Mouse (Mus musculus): ENCODE data around the gene Slc25a47.
"Not testable (repeated sequence)": the region's sequence is repeated elsewhere in the genome, so short reads cannot be mapped to it uniquely, and the experiment has no call there.

Slc25a47 gene

GRCm38 (mm10) chr12:108826282-108826957 is 9.4 kb upstream of the Slc25a47 start:
- DNase-seq (ENCODE audit: low spot score in 2 of 2), result no peak

GRCm38 (mm10) chr12:108826958-108827535 is 8.8 kb upstream of the Slc25a47 start:
- no peak for DNase-seq (ENCODE audit: low spot score in 2 of 2)

- DNase-seq (ENCODE audit: low spot score in 2 of 2), result no peak
Observed at GRCm38 (mm10) chr12:108827641-108828040, 8.2 kb upstream of the Slc25a47 start.

- no peak for DNase-seq (ENCODE audit: low spot score in 2 of 2)
Observed at GRCm38 (mm10) chr12:108829636-108830035, 6.2 kb upstream of the Slc25a47 start.

- no peak for DNase-seq (ENCODE audit: low spot score in 2 of 2)
Observed at GRCm38 (mm10) chr12:108830358-108830757, 5.5 kb upstream of the Slc25a47 start.

- no peak for DNase-seq (ENCODE audit: low spot score in 2 of 2)
Observed at GRCm38 (mm10) chr12:108831966-108832643, 3.7 kb upstream of the Slc25a47 start.

GRCm38 (mm10) chr12:108832851-108833250 is 3.0 kb upstream of the Slc25a47 start:
- DNase-seq (ENCODE audit: low spot score in 2 of 2), result no peak

- DNase-seq (ENCODE audit: low spot score in 2 of 2), result no peak
Observed at GRCm38 (mm10) chr12:108833408-108833807, 2.4 kb upstream of the Slc25a47 start.

GRCm38 (mm10) chr12:108834337-108834736 is 1.5 kb upstream of the Slc25a47 start:
- DNase-seq (ENCODE audit: low spot score in 2 of 2), result no peak

GRCm38 (mm10) chr12:108834786-108835185 is 1.1 kb upstream of the Slc25a47 start:
- DNase-seq (ENCODE audit: low spot score in 2 of 2), result no peak

GRCm38 (mm10) chr12:108835208-108835839 is 522 bp upstream of the Slc25a47 start:
- no peak for DNase-seq (ENCODE audit: low spot score in 2 of 2)

GRCm38 (mm10) chr12:108836722-108837121 is 876 bp downstream of the Slc25a47 start:
- no peak for DNase-seq (ENCODE audit: low spot score in 2 of 2)

- no peak for DNase-seq (ENCODE audit: low spot score in 2 of 2)
Observed at GRCm38 (mm10) chr12:108841181-108841580, 5.3 kb downstream of the Slc25a47 start.

- no peak for DNase-seq (ENCODE audit: low spot score in 2 of 2)
Observed at GRCm38 (mm10) chr12:108842663-108843062, 6.8 kb downstream of the Slc25a47 start.

- DNase-seq (ENCODE audit: low spot score in 2 of 2), result not testable (repeated sequence)
Observed at GRCm38 (mm10) chr12:108848033-108848432, 12.2 kb downstream of the Slc25a47 start.

- DNase-seq (ENCODE audit: low spot score in 2 of 2), result no peak
Observed at GRCm38 (mm10) chr12:108849488-108850022, 13.7 kb downstream of the Slc25a47 start.

- DNase-seq (ENCODE audit: low spot score in 2 of 2), result no peak
Observed at GRCm38 (mm10) chr12:108850129-108850528, 14.3 kb downstream of the Slc25a47 start.

- DNase-seq (ENCODE audit: low spot score in 2 of 2), result no peak
Observed at GRCm38 (mm10) chr12:108850886-108851285, 15.0 kb downstream of the Slc25a47 start.

GRCm38 (mm10) chr12:108852822-108853221 is 17.0 kb downstream of the Slc25a47 start:
- DNase-seq (ENCODE audit: low spot score in 2 of 2), result no peak

- no peak for DNase-seq (ENCODE audit: low spot score in 2 of 2)
Observed at GRCm38 (mm10) chr12:108855081-108855480, 19.2 kb downstream of the Slc25a47 start.

- no peak for DNase-seq (ENCODE audit: low spot score in 2 of 2)
Observed at GRCm38 (mm10) chr12:108856186-108856585, 20.3 kb downstream of the Slc25a47 start.

- DNase-seq (ENCODE audit: low spot score in 2 of 2), result no peak
Observed at GRCm38 (mm10) chr12:108857109-108857508, 21.3 kb downstream of the Slc25a47 start.
